Mouse (Mus musculus) fibroblast of lung, adult 2 months (primary cell): ENCODE data around the gene Mgat5.

Source experiments
- DNase-seq: peaks from one replicate; pipeline ENCODE4 v3.0.0-alpha.2; 2011; ENCODE audit warnings: low read depth

The Mgat5 gene

GRCm38 (mm10) chr1:127434829-127435228 is 230.0 kb downstream of the Mgat5 start:
- DNase-seq = peak; percentile 61

- no peak for DNase-seq
These were observed 232.3 kb downstream of the Mgat5 start for GRCm38 (mm10) chr1:127437091-127437490.

GRCm38 (mm10) chr1:127439452-127439891 is 234.7 kb downstream of the Mgat5 start:
- no peak for DNase-seq

- DNase-seq = no peak
These were observed 236.2 kb downstream of the Mgat5 start for GRCm38 (mm10) chr1:127441007-127441406.

GRCm38 (mm10) chr1:127441736-127442135 is 236.9 kb downstream of the Mgat5 start:
- DNase-seq = no peak

- DNase-seq = no peak
These were observed 238.4 kb downstream of the Mgat5 start for GRCm38 (mm10) chr1:127442880-127443877.

- DNase-seq = no peak
These were observed 240.1 kb downstream of the Mgat5 start for GRCm38 (mm10) chr1:127444836-127445485.

GRCm38 (mm10) chr1:127453397-127453796 is 248.6 kb downstream of the Mgat5 start:
- no peak for DNase-seq

GRCm38 (mm10) chr1:127459015-127459451 is 254.2 kb downstream of the Mgat5 start:
- no peak for DNase-seq

- DNase-seq = no peak
These were observed 254.8 kb downstream of the Mgat5 start for GRCm38 (mm10) chr1:127459576-127459975.

GRCm38 (mm10) chr1:127461017-127461416 is 256.2 kb downstream of the Mgat5 start:
- no peak for DNase-seq

- no peak for DNase-seq
These were observed 259.2 kb downstream of the Mgat5 start for GRCm38 (mm10) chr1:127464041-127464440.

- no peak for DNase-seq
These were observed 260.5 kb downstream of the Mgat5 start for GRCm38 (mm10) chr1:127465292-127465691.

- no peak for DNase-seq
These were observed 262.4 kb downstream of the Mgat5 start for GRCm38 (mm10) chr1:127467238-127467637.

- no peak for DNase-seq
These were observed 265.4 kb downstream of the Mgat5 start for GRCm38 (mm10) chr1:127470175-127470574.

GRCm38 (mm10) chr1:127475756-127476155 is 270.9 kb downstream of the Mgat5 start:
- DNase-seq = no peak

- no peak for DNase-seq
These were observed 278.1 kb downstream of the Mgat5 start for GRCm38 (mm10) chr1:127482911-127483310.

GRCm38 (mm10) chr1:127484188-127484587 is 279.4 kb downstream of the Mgat5 start:
- no peak for DNase-seq

GRCm38 (mm10) chr1:127484826-127485225 is 280.0 kb downstream of the Mgat5 start:
- DNase-seq = no peak

GRCm38 (mm10) chr1:127487161-127487560 is 282.3 kb downstream of the Mgat5 start:
- no peak for DNase-seq

- DNase-seq = no peak
These were observed 292.1 kb downstream of the Mgat5 start for GRCm38 (mm10) chr1:127496737-127497543.

- DNase-seq = no peak
These were observed 293.9 kb downstream of the Mgat5 start for GRCm38 (mm10) chr1:127498746-127499145.
